Mouse (Mus musculus) left cerebral cortex, postnatal 36 days (tissue): ENCODE results near the gene Ptk6. TPM values are rescaled to one million over a fixed set of nuclear protein-coding genes. Genes with fewer than 3 reads are reported as not detected.
"Not testable (repeated sequence)": the region's sequence is repeated elsewhere in the genome, so short reads cannot be mapped to it uniquely, and the experiment has no call there.

Experiments
- DNase-seq, 2 experiments: peaks; one replicate each; pipeline ENCODE4 v3.0.0; 2021 to 2022; ENCODE audit warnings: low spot score in 2 of 2, mixed read lengths in 1 of 2
- intact Hi-C: fragments of 180-260 bp; cut with DNase I; formaldehyde crosslinking; loops from one replicate; pipeline ENCODE4 v1.15.1; 2025
- total RNA-seq, 2 experiments: library from RNA; stranded (reverse); gene quantifications; 2 replicates each; pipeline ENCODE4 v1.2.3; 2021

Gene Ptk6
- total RNA-seq, 2 experiments from 2014 or later = not detected

DNA sequence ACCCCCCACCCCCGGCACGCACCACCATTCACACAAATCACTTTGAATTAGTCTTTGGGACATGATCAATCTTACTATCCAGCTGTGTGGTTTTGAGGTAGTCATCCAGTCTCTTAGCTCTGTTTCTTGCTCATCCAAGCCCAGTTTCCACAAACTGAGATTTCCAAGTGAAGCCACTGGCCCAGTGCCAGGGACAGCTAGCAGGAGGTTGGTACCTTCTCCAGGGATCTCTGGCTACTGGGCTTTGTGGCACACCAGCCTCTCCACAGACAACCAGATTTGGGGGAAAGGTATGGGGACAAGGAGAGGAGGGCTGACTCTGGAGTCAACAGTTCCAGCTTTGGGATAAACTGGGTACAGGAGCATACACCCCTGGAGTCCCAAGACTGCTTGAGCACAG, 17.8 kb upstream of the Ptk6 start:
- DNase-seq = no peak
- intact Hi-C loops = no loop called here

DNA sequence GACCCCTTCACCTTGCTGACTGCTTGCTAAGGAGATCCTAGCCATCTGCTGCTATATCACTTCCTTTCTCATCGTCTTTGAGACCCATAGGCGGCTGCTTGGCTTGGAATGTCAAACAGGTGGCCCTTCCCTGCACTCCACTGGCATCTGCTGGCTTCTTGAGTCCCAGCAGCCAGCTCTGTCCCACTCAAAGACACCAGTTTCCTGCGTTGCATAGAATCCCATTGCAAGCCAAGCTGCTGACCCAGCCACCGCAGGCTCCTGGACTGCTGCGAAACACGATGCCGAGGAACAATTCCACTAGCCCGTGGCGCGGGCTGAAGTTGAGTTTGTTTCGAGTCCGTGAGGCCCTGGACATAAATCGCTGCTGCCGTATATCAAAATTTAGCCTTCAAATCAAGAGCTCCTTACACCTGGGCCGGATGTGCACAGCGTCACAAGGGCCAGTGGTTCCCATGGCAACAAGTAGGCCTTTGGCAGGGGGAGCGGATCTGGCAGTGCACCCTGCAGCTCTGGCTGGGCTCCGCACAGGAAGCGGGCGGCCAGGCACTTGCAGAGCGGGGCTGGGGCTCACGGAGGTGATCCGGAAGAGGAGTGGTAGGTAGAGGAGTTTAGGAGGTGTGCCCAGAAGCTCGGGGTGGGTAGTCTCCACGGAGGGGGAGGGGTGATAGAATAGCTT, 17.1 kb upstream of the Ptk6 start, which contains the start of gene Fndc11:
Gene Fndc11 (plus strand): TSS at position 476 of the 679 bp plus-strand sequence.
- intact Hi-C loops = no loop called here

DNA sequence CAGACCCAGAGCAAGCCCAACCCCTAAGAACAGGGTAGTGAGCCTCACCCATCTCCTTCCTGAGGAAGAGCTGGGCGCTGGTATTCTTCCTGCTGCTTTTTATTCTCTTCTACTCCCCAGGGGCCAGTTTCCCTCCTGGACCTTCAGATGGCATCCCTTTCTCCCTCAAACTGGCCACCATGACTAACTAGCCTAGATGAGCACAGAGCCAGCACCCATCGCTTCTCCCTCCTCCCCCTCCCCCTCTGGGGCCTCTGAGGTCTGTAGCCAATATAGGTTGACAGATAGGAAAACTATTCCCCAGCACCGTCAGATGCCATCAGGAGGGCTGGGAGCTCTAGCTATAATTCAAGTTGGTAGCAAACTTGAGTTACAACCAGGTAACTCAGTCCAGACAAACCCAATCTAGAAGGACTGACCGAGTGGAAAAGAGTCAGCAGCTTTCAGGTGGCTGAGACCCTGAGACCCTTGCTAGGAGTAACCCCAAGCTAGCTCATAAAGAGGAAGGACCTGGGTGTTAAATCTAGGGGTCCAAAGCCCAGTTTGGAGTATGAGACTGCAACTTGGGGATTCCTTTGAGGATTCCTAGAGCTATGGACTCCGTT, 16.4 kb upstream of the Ptk6 start:
- intact Hi-C loops = no loop called here

More for the DNA sequence above, 17.1 kb upstream of the Ptk6 start, which contains the start of gene Fndc11:
- DNase-seq = peak; percentile 28 to 49

DNA sequence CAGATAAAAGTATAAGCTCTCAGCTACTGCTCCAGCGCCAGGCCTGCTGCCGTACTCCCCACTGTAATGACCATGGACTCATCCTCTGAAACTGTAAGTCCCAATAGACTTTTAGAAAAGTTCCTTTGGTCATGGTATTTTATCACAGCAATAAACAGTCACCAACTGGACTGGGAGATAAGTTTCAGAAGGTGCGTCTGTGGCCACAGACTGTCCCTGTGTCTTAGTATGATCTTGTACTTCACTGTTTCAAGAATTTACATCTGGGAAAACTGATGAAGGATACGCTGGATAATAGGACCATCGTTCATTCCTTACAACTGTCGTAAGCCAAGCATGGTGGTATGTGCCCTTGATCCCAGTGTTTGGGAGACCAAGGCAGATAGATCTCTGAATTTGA, 13.4 kb upstream of the Ptk6 start:
- intact Hi-C loops = no loop called here
- DNase-seq = no peak

More for the DNA sequence above, 16.4 kb upstream of the Ptk6 start:
- DNase-seq = no peak

DNA sequence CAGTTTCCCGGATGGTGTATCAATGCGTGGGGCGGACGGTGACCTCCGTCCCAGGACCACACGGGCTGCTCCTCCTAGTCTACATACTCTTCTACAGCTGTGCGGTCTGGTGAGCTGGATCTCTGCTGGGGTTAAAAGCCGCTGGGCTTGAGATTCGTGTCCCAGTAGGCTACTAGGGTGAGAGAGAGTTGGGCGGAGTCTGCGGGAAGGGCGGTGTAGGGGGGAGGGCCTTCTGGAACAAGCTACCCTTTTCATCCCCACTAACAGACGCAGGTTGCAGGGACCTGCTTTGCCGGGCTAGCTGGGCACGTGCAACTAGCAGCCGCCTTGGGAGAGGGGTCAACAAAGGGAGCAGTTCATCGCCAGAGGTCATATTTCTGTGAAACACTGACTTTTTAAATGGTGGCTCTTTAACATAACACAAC, 10.4 kb upstream of the Ptk6 start, which contains the start of gene Srms:
Gene Srms (minus strand): TSS at position 165 of the 425 bp plus-strand sequence.
- DNase-seq = no peak
- intact Hi-C loops = no loop called here

DNA sequence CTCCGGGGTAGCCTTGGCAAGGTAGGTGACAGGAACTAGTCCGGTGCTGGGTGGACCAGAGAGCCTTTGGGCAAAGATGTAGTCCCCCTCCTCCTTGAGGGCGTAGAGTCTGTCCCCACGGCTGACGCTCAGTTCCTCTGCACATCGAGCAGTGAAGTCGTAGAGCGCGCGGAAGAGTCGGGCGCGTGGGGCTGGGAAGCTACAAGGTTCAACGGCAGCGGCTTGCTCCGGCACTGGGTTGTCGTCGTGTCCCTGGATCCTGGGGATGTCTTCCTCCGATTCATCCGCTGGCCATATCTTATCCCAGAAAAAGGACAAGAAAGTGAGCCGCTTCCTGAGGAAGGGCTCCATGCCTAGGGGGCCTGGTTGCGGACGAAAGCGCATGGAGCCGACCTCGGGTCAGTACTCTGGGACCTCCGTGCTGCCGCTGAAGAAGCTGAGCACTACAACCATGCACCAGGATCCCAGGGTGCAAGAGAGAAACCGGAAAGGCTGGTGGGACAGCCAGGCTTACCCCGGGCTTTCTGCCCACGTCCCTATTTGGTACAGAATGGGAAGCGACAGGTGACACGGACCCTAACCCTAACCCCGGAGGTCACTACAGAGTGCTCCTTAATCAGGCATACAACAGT, 9.9 kb upstream of the Ptk6 start:
- intact Hi-C loops = no loop called here
- no peak for DNase-seq

DNA sequence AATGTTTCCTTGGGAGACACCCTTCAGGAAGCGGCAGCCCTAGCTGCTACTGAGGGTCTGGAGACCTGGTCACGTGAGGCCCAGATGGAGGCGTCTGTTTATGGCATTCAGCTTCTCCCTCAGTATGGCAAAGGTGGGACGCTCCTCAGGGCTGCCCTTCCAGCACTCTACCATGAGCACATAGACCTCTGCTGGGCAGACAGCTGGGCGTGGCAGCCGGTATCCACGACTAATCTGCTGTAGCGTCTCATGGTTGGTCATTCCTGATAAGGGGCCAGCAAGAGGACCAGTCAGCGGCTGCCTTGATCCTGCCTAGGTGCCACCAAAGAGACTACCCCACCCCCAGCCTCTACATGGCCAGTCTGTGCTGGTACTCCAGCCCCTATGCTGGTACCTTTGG, 3.5 kb upstream of the Ptk6 start:
- DNase-seq = no peak

DNA sequence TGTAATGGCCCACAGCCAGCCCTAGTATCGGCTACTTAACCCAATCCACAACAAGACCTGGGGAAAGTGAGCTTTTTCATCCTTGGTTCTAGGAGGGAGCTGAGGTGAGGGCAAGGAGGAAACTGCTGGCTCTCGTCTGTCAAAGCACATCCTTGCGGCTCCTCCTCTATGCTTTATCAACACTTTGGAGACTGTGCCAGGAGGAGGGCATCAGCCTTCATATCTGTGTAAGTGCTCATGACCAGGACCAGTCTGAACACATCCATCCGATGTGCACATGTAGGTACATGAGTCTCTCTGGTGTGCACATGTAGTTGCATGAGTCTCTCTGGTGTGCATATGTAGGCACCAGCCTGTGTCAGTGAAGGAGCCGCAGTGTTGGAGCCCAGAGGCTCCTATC, 3.1 kb upstream of the Ptk6 start:
- intact Hi-C loops = no loop called here
- no peak for DNase-seq

More for the DNA sequence above, 3.5 kb upstream of the Ptk6 start:
- intact Hi-C loops = no loop called here

DNA sequence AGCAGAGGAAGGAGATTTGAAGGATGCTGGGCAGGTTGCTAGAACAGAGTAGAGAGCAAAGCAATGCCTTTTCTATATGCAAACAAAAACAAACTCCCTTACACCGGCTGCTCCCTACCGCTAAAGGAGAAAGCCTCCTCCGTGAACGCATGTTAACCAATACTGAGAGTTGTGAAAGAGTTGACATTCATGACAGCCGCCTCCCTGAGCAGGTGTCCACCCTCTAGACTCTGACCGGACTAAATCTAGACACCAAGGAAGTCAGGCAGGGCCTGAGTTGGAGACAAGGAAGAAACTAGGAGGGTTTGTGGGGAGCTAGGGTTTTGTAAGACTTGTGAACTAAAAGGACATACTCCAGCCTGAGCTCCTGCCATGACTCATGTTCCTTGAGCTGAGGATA, 297 bp upstream of the Ptk6 start:
- intact Hi-C loops = no loop called here
- no peak for DNase-seq

DNA sequence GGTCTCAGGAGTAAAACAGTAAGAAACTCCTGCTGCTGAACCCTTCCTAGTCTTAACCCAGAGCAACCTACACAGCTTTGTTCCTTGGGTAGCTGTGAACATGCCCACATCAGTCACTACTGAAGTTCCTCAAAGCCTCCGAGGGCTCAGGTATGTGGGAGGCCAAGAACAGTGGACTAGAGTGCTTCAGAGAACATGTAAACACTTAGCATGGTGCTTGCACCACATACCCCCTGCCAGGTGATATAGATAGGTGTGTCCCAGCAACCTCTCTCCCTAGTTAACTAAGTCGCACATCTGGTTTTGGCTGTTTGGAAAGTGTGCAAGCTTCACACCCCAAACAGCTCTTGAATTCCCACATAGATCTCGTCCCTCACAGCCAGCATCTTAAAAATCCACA, 983 bp downstream of the Ptk6 start:
- intact Hi-C loops = no loop called here
- no peak for DNase-seq

DNA sequence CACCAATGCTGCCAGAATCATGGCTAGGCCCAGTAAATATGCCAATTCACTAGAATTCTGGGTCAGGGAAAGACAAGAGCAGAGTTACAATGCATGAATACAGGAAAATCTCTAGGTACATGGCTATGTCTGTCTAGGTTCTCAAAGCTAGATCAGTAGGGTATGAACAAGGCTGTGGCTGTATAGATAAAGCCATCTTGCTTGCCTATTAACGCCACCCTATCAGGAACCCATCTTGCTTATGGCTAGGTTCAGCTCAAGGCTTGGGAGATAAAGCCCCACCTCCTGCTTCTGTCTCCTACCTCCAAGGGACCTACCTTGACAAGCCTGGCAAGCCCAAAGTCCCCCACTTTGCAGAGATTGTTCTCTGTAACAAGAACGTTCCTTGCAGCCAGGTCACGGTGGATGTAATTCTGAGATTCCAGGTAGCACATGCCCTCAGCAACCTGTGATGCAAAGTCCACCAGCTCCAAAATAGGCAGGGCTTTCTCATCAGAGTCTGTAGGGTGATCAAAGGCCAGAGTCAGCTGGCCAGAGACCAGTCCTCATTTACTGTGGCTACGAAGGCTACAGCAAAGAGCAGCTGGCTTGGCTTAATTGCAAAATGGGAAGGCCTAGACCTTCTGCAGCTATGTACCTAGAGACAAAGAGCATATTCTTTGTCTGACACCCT, 5.8 kb downstream of the Ptk6 start:
- intact Hi-C loops = no loop called here

DNA sequence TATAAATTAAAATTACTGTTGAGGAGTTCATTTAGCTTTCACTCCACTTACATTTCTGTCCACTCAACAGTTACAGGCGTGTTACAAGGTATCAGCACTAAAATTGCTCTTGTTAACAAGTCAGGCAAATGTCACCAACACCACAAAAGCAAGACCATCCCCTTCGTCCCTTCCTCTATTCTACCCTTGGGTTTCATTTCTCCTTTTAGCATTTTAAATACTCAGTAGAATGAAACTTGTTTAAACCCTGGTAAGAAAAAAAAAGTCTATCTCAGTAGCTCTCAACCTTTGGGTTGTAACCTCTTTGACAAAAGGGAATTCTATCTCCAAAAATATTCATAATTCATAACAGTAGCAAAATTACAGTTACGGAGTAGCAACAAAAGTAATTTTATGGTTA, 9.5 kb downstream of the Ptk6 start:
- no peak for DNase-seq
- intact Hi-C loops = no loop called here

More for the DNA sequence above, 5.8 kb downstream of the Ptk6 start:
- DNase-seq = no peak

DNA sequence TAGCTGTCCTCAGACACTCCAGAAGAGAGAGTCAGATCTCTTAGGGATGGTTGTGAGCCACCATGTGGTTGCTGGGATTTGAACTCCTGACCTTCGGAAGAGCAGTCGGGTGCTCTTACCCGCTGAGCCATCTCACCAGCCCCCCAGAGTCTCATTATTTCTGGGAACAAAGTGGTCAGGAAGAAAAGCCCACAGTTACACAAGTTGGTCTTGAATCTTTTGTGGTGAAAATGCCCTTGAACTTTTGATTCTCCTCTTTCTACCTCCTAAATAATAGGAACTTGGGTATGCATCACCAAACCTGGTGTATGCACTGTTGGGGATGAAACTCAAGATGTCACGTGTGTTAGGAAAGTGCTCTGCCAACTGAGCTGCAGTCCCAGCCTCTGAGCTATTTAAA, 10.7 kb downstream of the Ptk6 start:
- no peak for DNase-seq
- intact Hi-C loops = no loop called here

DNA sequence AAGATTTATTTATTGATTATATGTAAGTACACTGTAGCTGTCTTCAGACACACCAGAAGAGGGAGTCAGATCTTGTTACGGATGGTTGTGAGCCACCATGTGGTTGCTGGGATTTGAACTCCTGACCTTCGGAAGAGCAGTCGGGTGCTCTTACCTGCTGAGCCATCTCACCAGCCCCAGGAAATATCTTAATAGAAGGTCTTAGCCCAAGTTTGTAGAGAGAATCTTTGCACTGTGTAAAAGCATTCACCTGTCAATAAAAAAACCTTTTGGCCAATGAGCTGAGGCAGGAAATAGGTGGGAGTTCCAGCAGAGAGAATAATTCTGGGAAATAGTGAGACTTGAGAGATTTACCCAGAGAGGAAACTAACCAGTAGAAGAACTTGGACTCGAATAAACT, 11.2 kb downstream of the Ptk6 start:
- DNase-seq, intact Hi-C loops: not testable (repeated sequence)

DNA sequence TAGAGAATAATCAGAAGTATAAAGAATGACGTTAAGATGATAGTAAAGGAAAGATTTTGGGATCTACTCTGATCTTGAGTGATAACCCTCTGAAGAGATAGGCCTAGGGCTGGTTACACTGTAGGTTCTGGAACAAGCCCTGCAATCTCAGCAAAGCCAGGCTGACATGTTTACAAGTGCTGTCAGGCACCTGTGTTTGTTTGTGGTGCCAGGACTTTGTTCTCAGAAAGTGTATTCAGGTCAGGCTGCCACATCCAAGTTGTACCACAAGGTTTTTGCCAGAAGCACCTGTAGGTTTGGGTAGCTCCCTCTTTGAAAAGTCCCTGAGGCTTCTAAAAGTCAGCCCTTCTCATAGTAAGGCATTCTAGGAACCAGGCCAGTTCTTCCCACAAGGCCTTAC, 13.3 kb downstream of the Ptk6 start:
- DNase-seq = no peak
- intact Hi-C loops = loop anchor here (5.0 kb wide), 1 partner anchor 123 kb away; the partner anchor contains the start of gene Stmn3

DNA sequence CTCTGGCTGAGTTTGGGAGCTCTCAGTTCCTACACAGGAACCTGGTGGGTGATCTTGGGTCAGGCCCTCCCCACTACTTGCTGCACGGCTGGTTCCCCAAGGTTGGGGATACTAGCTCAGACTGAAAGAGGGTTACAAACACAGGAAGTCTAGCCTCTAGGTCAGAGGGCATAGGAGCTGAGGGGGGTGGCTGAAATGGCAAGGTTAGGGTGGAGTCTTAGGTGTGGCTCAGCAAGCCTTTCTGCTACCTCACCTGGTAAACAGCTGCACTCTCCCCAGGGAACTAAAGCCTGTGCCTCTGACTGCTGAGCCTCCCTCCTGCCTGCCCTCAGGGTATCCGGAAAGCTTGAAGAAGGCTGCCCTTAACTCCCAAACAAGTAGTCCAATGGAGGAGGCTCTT, 13.9 kb downstream of the Ptk6 start:
- intact Hi-C loops = loop anchor here (5.0 kb wide), 1 partner anchor 124 kb away; the partner anchor contains the start of gene Stmn3
- DNase-seq = no peak

DNA sequence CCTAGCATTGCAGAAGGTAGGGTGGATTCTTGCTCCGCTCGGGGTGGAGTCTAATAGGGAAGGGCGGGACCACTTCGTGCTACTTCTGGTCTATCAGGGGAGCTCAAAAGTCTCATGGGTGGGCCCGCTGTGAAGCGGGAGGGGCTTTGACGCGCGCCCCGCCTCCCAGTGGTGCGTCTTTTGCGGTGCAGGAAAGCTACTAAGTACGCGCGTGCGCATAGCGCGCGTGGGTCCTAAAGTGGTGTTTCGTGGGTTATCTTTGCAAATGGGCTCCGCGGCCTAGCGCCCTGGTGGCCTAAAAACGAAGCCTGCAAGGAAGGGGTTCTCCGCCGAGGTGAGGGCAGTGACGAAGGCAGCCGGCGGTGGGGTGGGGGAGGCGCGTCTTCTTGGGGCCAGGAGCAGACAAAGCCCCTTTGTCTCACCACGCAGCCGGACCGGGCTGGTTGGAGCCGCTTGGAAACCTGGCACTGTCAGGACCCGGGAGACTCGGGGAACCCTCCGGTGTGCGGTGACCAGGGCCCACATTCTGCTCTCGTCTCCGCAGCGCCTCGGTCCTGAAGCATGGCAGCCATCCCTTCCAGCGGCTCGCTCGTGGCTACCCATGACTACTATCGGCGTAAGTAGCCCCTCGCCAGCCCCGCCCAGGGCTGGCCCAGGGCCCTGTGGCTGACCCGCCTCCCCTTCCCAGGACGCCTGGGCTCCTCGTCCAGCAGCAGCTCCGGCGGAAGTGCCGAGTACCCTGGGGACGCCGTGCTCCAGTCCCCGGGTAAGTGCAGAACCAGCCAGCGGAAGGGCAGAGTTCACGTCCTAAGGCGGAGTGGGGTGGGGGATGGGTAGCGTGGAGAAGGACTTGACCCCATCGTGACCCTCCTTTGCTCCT, 15.2 kb downstream of the Ptk6 start, which contains the start of gene Ppdpf:
Gene Ppdpf (plus strand): TSS at position 127 of the 880 bp plus-strand sequence.
- peak; percentile 91 for DNase-seq
- intact Hi-C loops = loop anchor here (2.0 to 5.0 kb wide), 2 partner anchors 99 to 125 kb away; partner anchors contain the start of gene Stmn3

DNA sequence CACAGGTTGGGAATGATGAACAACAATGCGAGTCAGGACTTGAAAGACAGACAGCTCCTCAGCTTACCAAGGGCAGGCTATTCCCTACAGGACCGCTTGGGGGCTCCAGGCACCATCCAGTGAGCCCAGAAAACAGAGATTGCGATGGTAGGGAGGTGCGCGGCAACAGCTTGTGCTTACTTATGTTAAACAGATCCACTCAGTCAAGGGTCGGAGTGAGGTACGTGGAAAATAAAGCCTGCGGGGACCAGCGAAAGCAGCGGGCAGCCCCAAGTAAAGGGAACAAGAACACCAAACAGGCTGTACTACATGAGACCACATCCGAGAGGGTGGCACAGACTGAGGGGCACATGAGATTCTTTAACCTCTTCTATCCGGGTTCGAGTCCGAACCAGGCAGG, 16.0 kb downstream of the Ptk6 start:
- peak; percentile 86 for DNase-seq
- intact Hi-C loops = loop anchor here (1.0 to 5.0 kb wide), 3 partner anchors 100 to 148 kb away; partner anchors contain the start of gene Stmn3

DNA sequence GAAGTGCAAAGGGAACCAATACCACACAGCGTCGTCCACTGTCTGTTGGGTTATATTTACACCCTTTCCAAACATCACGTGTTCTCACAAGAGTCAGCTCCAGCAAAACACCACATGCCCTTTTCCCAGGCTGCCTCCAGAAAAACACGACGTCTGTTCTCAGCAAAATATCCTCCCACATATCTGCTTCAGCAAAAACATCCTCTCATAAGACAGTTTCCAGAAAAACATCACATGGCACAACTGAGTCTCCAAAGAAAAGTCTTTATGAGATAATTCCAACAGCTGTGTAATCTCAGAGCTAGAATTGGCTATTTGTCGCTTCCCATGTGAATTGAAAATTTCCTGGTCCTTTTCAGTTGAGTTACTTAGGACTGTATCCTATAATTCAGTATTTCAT, 21.7 kb downstream of the Ptk6 start:
- intact Hi-C loops = no loop called here
- DNase-seq = no peak
